Mouse (Mus musculus) E14TG2a.4 (cell line): Measurements from ENCODE around the gene Aars2.

Experiments
- CTCF ChIP-seq: conservative IDR thresholded peaks from 2 replicates; pipeline ENCODE4 v1.5.1; 2014; ENCODE audit warnings: low read length
- NANOG ChIP-seq: IDR thresholded peaks from 2 replicates; pipeline ENCODE4 v1.6.1; 2014; ENCODE audit warnings: borderline replicate concordance, low read length, mixed read lengths
- POU5F1 ChIP-seq: IDR thresholded peaks from 2 replicates; pipeline ENCODE4 v1.6.1; 2014; ENCODE audit warnings: low read length, borderline replicate concordance

DNA sequence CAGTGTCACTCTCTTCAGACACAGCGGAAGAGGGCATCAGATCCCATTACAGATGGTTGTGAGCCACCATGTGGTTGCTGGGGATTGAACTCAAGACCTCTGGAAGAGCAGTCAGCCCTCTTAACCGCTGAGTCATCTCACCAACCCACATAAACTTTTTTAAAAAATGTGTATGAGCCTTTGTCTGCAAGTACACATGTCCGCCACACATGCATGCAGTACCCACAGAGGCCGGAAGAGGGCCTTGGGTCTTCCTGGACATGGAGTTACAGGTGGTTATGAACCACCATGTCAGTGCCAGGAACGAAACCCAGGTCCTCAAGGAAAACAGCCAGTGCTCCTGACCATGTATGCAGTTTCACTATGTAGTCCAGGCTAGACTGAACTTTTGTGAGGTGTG is 49.2 kb upstream of the Aars2 start:
- TF ChIP-seq CTCF = peak; percentile 83
- TF ChIP-seq POU5F1 = no peak
- TF ChIP-seq NANOG = no peak
